Mouse (Mus musculus) hindbrain, postnatal 0 days (tissue): Measurements from ENCODE around the gene Bad. TPM values are rescaled to one million over a fixed set of nuclear protein-coding genes. Genes with fewer than 3 reads are reported as not detected.

ENCODE experiments used
- ATAC-seq: fragments of 200-750 bp; cut with Nextera tagmentation; 2 replicates; pipeline ENCODE4 v1.8.0; 2017; ENCODE audit warnings: mild to moderate bottlenecking, moderate TSS enrichment, moderate library complexity
- DNase-seq: peaks from one replicate; pipeline ENCODE4 v3.0.0-alpha.2; 2015; ENCODE audit warnings: low spot score
- H3K27ac ChIP-seq: fragments of 300-500 bp; sonication (generic); 2 replicates; pipeline ENCODE4 v1.5.1; 2014; ENCODE audit warnings: mild to moderate bottlenecking
- H3K27me3 ChIP-seq: fragments of 300-500 bp; sonication (generic); 2 replicates; pipeline ENCODE4 v1.6.1; 2014; ENCODE audit warnings: low read length, mixed read lengths; ENCODE audit not compliant: insufficient read depth
- H3K36me3 ChIP-seq: fragments of 300-500 bp; sonication (generic); 2 replicates; pipeline ENCODE4 v1.6.1; 2014; ENCODE audit warnings: low read length, mixed read lengths; ENCODE audit not compliant: insufficient read depth
- H3K4me1 ChIP-seq: fragments of 300-500 bp; sonication (generic); 2 replicates; pipeline ENCODE4 v1.6.1; 2014; ENCODE audit warnings: antibody characterized with exemption, low read length, mixed read lengths; ENCODE audit not compliant: insufficient read depth
- H3K4me2 ChIP-seq: fragments of 300-500 bp; sonication (generic); 2 replicates; pipeline ENCODE4 v1.6.1; 2014; ENCODE audit warnings: low read depth, mild to moderate bottlenecking, low read length, moderate library complexity, mixed read lengths
- H3K4me3 ChIP-seq: fragments of 300-500 bp; sonication (generic); 2 replicates; pipeline ENCODE4 v1.5.1; 2014; ENCODE audit warnings: low read length
- H3K9ac ChIP-seq: fragments of 300-500 bp; sonication (generic); replicated peaks from 2 replicates; pipeline ENCODE4 v1.6.1; 2014; ENCODE audit warnings: mild to moderate bottlenecking, low read length, moderate library complexity, mixed read lengths
- H3K9me3 ChIP-seq: fragments of 300-500 bp; sonication (generic); 2 replicates; pipeline ENCODE4 v1.6.1; 2016; ENCODE audit warnings: low read length, mixed read lengths
- CTCF ChIP-seq: IDR thresholded peaks from 2 replicates; pipeline ENCODE4 v1.5.1; 2016; ENCODE audit warnings: antibody characterized with exemption, control low read depth, low read depth
- WGBS: fragments of 180-500 bp; shearing (Covaris S2); extraction: QIAGEN DNeasy Blood & Tissue Kit; methylation state at CpG from one replicate; pipeline ENCODE4 v1.1.7; 2014; 5-methylcytosine and 5-hydroxymethylcytosine counted together
- polyA plus RNA-seq: library from polyadenylated mRNA; unstranded; fragments of >200 nt; fragmentation: Nextera tagmentation; extraction: Ambion mirVana; gene quantifications from 2 replicates; pipeline ENCODE4 v1.2.1, GENCODE M21; 2015
- total RNA-seq: library from RNA; depleted of rRNA; stranded (reverse); fragments of >200 nt; gene quantifications from 2 replicates; pipeline ENCODE4 v1.2.3, GENCODE M21; 2014

Bad gene
- total and polyA plus RNA-seq, 2 experiments from 2014 or later: 58.2 to 86.6 TPM

DNA sequence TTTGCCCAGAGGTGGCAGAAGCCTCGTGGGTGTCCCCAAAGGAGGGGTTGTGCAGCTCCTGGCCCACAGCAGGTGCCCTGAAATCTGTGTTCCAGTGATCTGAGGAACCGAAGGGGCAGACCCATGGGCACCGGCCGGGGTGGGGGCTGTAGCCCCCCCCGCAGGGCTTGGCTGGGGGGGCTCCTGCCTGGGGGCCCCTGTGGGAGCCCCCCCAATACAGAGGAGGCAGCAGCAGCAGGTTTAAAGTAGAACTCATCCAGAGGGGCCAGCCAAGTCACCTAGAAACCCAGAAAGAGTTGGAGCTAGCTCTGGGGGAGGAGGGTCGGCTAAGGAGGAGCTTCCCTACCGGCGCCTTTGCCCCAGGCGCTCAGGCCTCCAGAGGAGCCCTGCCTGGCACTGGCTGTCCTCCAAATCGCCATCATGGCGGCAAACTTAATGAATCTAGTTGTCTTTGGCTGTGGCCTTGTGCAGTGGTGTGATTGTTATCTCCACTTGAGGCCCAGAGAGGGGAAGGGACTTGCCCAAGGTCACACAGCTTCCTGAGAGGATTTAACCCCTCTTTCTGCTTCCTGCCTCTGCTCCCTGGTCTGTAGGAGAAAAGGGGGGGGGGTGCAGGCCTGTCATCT lies 28.9 kb downstream of the Bad start:
- no peaks in the 10 kb centered on the region for H3K9me3 ChIP-seq
- no peaks in the 10 kb centered on the region for H3K36me3 ChIP-seq
- no peak overlapping the region for H3K27ac ChIP-seq
- 0 out of 2 replicates have a peak, but pooled peaks cover 3% of the 10 kb centered on the region for H3K27me3 ChIP-seq
- no peak overlapping the region; the same call in 1 of the 2 replicates for H3K4me3 ChIP-seq
- no peak overlapping the region for H3K9ac ChIP-seq
- no peaks in the 10 kb centered on the region for H3K4me1 ChIP-seq
- TF ChIP-seq CTCF: no peak
- 16% methylated on average over 11 of the region's 11 CpGs for WGBS
- DNase-seq (no peak), ATAC-seq (no peak)
- peak overlapping the region; percentile 52; the same call in 1 of the 2 replicates for H3K4me2 ChIP-seq

DNA sequence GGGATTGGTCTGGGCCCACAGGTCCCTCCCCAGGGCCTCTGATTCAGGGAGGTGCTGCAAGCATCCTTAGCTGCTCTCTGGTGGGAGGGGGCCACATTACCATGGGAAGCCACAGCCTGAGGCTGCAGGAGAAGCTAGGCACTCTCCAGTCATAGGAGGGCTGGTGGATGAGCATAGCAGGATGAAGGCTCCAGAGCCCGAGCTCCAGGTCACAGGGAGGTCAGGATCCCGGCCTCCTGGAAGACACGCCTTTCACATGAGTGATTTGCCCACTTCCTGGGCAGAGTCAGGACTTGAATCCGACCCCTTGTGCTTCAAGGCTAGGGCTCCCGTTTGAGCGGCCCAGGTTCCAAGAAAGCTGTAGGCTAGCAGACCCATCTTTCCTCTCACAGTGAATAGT lies 30.0 kb downstream of the Bad start:
- H3K4me3 ChIP-seq: no peak overlapping the region
- no peaks in the 10 kb centered on the region for H3K36me3 ChIP-seq
- H3K27ac ChIP-seq: no peak overlapping the region
- 0 out of 2 replicates have a peak, but pooled peaks cover 3% of the 10 kb centered on the region for H3K27me3 ChIP-seq
- DNase-seq: no peak
- H3K4me1 ChIP-seq: peaks cover 8% of the 10 kb centered on the region
- ATAC-seq: no peak
- no peak overlapping the region for H3K9ac ChIP-seq
- WGBS: 52% methylated on average over 6 of the region's 6 CpGs
- H3K4me2 ChIP-seq: no peak overlapping the region
- H3K9me3 ChIP-seq: no peaks in the 10 kb centered on the region
- TF ChIP-seq CTCF: no peak

- ATAC-seq: no peak
- DNase-seq: no peak
- H3K4me1 ChIP-seq: peaks cover 9% of the 10 kb centered on the region
- no peak for TF ChIP-seq CTCF
- H3K9me3 ChIP-seq: no peaks in the 10 kb centered on the region
- H3K27ac ChIP-seq: no peak overlapping the region
- no peak overlapping the region for H3K4me3 ChIP-seq
- no peak overlapping the region for H3K9ac ChIP-seq
- H3K4me2 ChIP-seq: no peak overlapping the region
- H3K27me3 ChIP-seq: 0 out of 2 replicates have a peak, but pooled peaks cover 3% of the 10 kb centered on the region
- WGBS: 79% methylated on average over 13 of the region's 13 CpGs
- no peaks in the 10 kb centered on the region for H3K36me3 ChIP-seq
Measured at GRCm38 (mm10) chr19:6972247-6972917, 30.7 kb downstream of the Bad start.

- DNase-seq (no peak), ATAC-seq (no peak)
- no peak for TF ChIP-seq CTCF
Measured at GRCm38 (mm10) chr19:6973581-6974190, 32.0 kb downstream of the Bad start.

DNA sequence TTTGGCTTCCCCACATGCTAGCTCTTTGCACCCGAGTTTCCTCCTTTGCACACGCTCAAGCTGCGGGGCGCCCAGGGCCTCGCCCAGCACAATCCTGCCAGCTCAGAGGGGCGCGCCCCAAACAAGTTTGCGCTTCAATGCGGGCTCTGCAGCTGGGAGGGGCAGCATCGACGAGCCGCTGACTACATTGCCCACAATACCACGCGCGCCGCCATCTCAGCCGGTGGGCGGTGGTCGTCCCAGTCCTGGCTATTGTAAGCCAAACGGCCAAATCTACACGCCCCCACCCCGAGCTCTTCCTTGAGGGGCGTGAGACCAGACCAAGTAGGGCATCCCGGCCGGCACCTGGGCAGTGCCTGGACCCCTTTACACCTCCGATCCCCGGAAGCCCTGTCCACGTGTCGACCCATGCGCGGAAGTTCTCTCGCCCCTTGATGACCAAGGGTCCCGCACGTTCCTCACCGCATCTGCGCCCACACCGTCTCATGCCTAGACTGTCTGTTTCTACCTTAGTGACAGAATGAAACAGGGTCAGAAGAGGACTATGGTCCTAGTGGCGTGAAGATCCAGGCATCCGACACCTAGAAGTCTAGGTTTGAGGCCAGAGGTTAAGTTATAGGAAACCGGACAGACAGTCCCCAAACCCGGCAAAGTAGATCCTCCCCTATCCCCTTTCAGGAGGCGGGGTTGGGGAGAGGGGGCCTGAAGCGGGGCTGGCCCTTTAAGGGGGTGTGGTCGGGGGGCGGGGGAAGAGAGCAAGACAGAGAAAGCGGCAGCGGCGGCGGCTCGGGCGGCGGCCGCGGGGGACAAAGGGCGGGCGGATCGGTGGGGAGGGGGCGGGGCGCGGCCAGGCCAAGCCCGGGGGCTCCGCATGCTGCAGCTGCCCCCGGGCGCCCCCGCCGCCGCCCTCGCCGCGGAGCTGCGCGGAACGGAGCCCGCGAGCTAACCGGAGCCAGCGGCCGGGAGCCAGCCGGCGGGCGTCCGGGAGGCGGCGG lies 32.8 kb downstream of the Bad start, which contains the start of gene Ppp1r14b:
TSS of gene Ppp1r14b (plus strand) at position 758 of the 995 bp plus-strand sequence.
- Histone ChIP-seq H3K36me3 (peaks cover 4% of the 10 kb centered on the region; the same call in 1 of the 2 replicates), H3K27me3 (0 out of 2 replicates have a peak, but pooled peaks cover 3% of the 10 kb centered on the region), H3K4me2 (peak within 1 kb of the TSS; percentile 90), H3K4me3 (peak within 1 kb of the TSS; percentile 62), H3K27ac (peak within 1 kb of the TSS; percentile 90), H3K9me3 (no peaks in the 10 kb centered on the region), H3K9ac (peak within 1 kb of the TSS; percentile 76), H3K4me1 (peaks cover 22% of the 10 kb centered on the region)
- DNase-seq (peak; percentile 89), ATAC-seq (peak; percentile 56)
- no peak for TF ChIP-seq CTCF
- WGBS: under 1% methylated on average over 70 of the region's 84 CpGs

More at GRCm38 (mm10) chr19:6973581-6974190, 32.0 kb downstream of the Bad start:
- Histone ChIP-seq H3K4me1 (peaks cover 17% of the 10 kb centered on the region), H3K9me3 (no peaks in the 10 kb centered on the region), H3K9ac (peak overlapping the region; percentile 76; the same call in 1 of the 2 replicates), H3K4me3 (peak overlapping the region; percentile 62), H3K27me3 (0 out of 2 replicates have a peak, but pooled peaks cover 3% of the 10 kb centered on the region), H3K4me2 (peak overlapping the region; percentile 90), H3K27ac (no peak overlapping the region), H3K36me3 (peaks cover 4% of the 10 kb centered on the region; the same call in 1 of the 2 replicates)
- WGBS: 33% methylated on average over 12 of the region's 12 CpGs
